Mouse (Mus musculus): ENCODE results near the gene Cyp2c23. TPM values are rescaled to one million over a fixed set of nuclear protein-coding genes. Genes with fewer than 3 reads are reported as not detected.

Cyp2c23 gene
- polyA plus RNA-seq, 1 experiment: 0.38 TPM

- TF ChIP-seq TCF12 (IDR thresholded peaks at IDR 0.05; ENCODE audit: insufficient read depth, poor library complexity, severe bottlenecking) (no peak), POLR2AphosphoS2 (IDR thresholded peaks at IDR 0.05; ENCODE audit: insufficient read length, low read depth) (no peak), REST (IDR thresholded peaks at IDR 0.05; ENCODE audit: insufficient read depth, insufficient read length) (no peak), POLR2A (IDR thresholded peaks at IDR 0.05; ENCODE audit: insufficient read length, low read depth) (no peak), MAX (IDR thresholded peaks at IDR 0.05; ENCODE audit: low read depth) (no peak), USF1 (IDR thresholded peaks at IDR 0.05; ENCODE audit: low read depth) (no peak), CEBPB (IDR thresholded peaks at IDR 0.05; ENCODE audit: insufficient read depth, poor library complexity, severe bottlenecking) (no peak), MYOD1 (IDR thresholded peaks at IDR 0.05; ENCODE audit: control insufficient read depth in 1 of 3, insufficient read length in 2 of 3, low read depth in 2 of 3) (no peak), SRF (IDR thresholded peaks at IDR 0.05; ENCODE audit: control insufficient read depth, insufficient read length, low read depth) (no peak), MYOG (IDR thresholded peaks at IDR 0.05; ENCODE audit: control insufficient read depth in 1 of 3, insufficient read depth in 1 of 3, insufficient read length in 2 of 3, low read depth in 2 of 3) (no peak)
- Histone ChIP-seq H3K27me3 (ENCODE audit: control insufficient read depth, insufficient read depth, insufficient read length) (no peaks in the 10 kb centered on the region), H3K4me3 (no peak overlapping the region), H3K4me2 (ENCODE audit: low read depth) (no peak overlapping the region), H3K36me3 (ENCODE audit: control insufficient read depth, insufficient read depth) (no peaks in the 10 kb centered on the region), H3ac (ENCODE audit: control insufficient read depth, insufficient read length) (no peak overlapping the region), H3K79me2 (ENCODE audit: control insufficient read depth, insufficient read depth) (no peaks in the 10 kb centered on the region)
Observed at GRCm38 (mm10) chr19:43976661-43977060, 52.3 kb downstream of the Cyp2c23 start.

GRCm38 (mm10) chr19:43974221-43974620, 54.8 kb downstream of the Cyp2c23 start:
- TF ChIP-seq SRF (IDR thresholded peaks at IDR 0.05; ENCODE audit: control insufficient read depth, insufficient read length, low read depth) (no peak), POLR2AphosphoS2 (IDR thresholded peaks at IDR 0.05; ENCODE audit: insufficient read length, low read depth) (no peak), TCF3 (IDR thresholded peaks at IDR 0.05; ENCODE audit: insufficient read length, low read depth) (no peak), CEBPB (IDR thresholded peaks at IDR 0.05; ENCODE audit: insufficient read depth, poor library complexity, severe bottlenecking) (no peak), USF1 (IDR thresholded peaks at IDR 0.05; ENCODE audit: low read depth) (no peak), POLR2A (IDR thresholded peaks at IDR 0.05; ENCODE audit: insufficient read length, low read depth) (no peak)
- Histone ChIP-seq H3K27me3 (ENCODE audit: control insufficient read depth, insufficient read depth, insufficient read length) (no peaks in the 10 kb centered on the region), H3K36me3 (ENCODE audit: control insufficient read depth, insufficient read depth) (no peaks in the 10 kb centered on the region), H3K4me2 (ENCODE audit: low read depth) (no peak overlapping the region), H3ac (ENCODE audit: control insufficient read depth, insufficient read length) (no peak overlapping the region), H3K79me2 (ENCODE audit: control insufficient read depth, insufficient read depth) (no peaks in the 10 kb centered on the region), H3K4me3 (no peak overlapping the region)

- Histone ChIP-seq H3K4me3 (no peak overlapping the region), H3ac (ENCODE audit: control insufficient read depth, insufficient read length) (no peak overlapping the region), H3K4me2 (ENCODE audit: low read depth) (no peak overlapping the region), H3K36me3 (ENCODE audit: control insufficient read depth, insufficient read depth) (no peaks in the 10 kb centered on the region), H3K79me2 (ENCODE audit: control insufficient read depth, insufficient read depth) (no peaks in the 10 kb centered on the region), H3K27me3 (ENCODE audit: control insufficient read depth, insufficient read depth, insufficient read length) (no peaks in the 10 kb centered on the region)
- TF ChIP-seq CEBPB (IDR thresholded peaks at IDR 0.05; ENCODE audit: insufficient read depth, poor library complexity, severe bottlenecking) (no peak), POLR2AphosphoS2 (IDR thresholded peaks at IDR 0.05; ENCODE audit: insufficient read length, low read depth) (no peak)
Observed at GRCm38 (mm10) chr19:43973711-43974110, 55.3 kb downstream of the Cyp2c23 start.

GRCm38 (mm10) chr19:43972129-43972528, 56.9 kb downstream of the Cyp2c23 start:
- Histone ChIP-seq H3K27me3 (ENCODE audit: control insufficient read depth, insufficient read depth, insufficient read length) (no peaks in the 10 kb centered on the region), H3K4me3 (no peak overlapping the region), H3K36me3 (ENCODE audit: control insufficient read depth, insufficient read depth) (no peaks in the 10 kb centered on the region), H3K4me2 (ENCODE audit: low read depth) (no peak overlapping the region), H3ac (ENCODE audit: control insufficient read depth, insufficient read length) (no peak overlapping the region), H3K79me2 (ENCODE audit: control insufficient read depth, insufficient read depth) (no peaks in the 10 kb centered on the region)
- TF ChIP-seq TCF3 (IDR thresholded peaks at IDR 0.05; ENCODE audit: insufficient read length, low read depth): no peak
- no peak for TF ChIP-seq TCF12 (IDR thresholded peaks at IDR 0.05; ENCODE audit: insufficient read depth, poor library complexity, severe bottlenecking)
- TF ChIP-seq E2F4 (IDR thresholded peaks at IDR 0.05; ENCODE audit: insufficient read depth): no peak
- TF ChIP-seq POLR2AphosphoS2 (IDR thresholded peaks at IDR 0.05; ENCODE audit: insufficient read length, low read depth): no peak
- TF ChIP-seq POLR2A (IDR thresholded peaks at IDR 0.05; ENCODE audit: insufficient read length, low read depth): no peak
- TF ChIP-seq MYOD1 (IDR thresholded peaks at IDR 0.05; ENCODE audit: control insufficient read depth in 1 of 3, insufficient read length in 2 of 3, low read depth in 2 of 3): no peak
- no peak for TF ChIP-seq CEBPB (IDR thresholded peaks at IDR 0.05; ENCODE audit: insufficient read depth, poor library complexity, severe bottlenecking)
- TF ChIP-seq USF1 (IDR thresholded peaks at IDR 0.05; ENCODE audit: low read depth): no peak
- no peak for TF ChIP-seq REST (IDR thresholded peaks at IDR 0.05; ENCODE audit: insufficient read depth, insufficient read length)
- no peak for TF ChIP-seq MYOG (IDR thresholded peaks at IDR 0.05; ENCODE audit: control insufficient read depth in 1 of 3, insufficient read depth in 1 of 3, insufficient read length in 2 of 3, low read depth in 2 of 3)
- no peak for TF ChIP-seq MAX (IDR thresholded peaks at IDR 0.05; ENCODE audit: low read depth)
- TF ChIP-seq SRF (IDR thresholded peaks at IDR 0.05; ENCODE audit: control insufficient read depth, insufficient read length, low read depth): no peak

GRCm38 (mm10) chr19:43968436-43969026, 60.5 kb downstream of the Cyp2c23 start:
- Histone ChIP-seq H3K79me2 (ENCODE audit: control insufficient read depth, insufficient read depth) (no peaks in the 10 kb centered on the region), H3K4me2 (ENCODE audit: low read depth) (no peak overlapping the region), H3K4me3 (no peak overlapping the region), H3K36me3 (ENCODE audit: control insufficient read depth, insufficient read depth) (no peaks in the 10 kb centered on the region), H3K27me3 (ENCODE audit: control insufficient read depth, insufficient read depth, insufficient read length) (no peaks in the 10 kb centered on the region), H3ac (ENCODE audit: control insufficient read depth, insufficient read length) (no peak overlapping the region)
- TF ChIP-seq CEBPB (IDR thresholded peaks at IDR 0.05; ENCODE audit: insufficient read depth, poor library complexity, severe bottlenecking) (no peak), TCF12 (IDR thresholded peaks at IDR 0.05; ENCODE audit: insufficient read depth, poor library complexity, severe bottlenecking) (no peak)

Data from myocyte (in vitro differentiated cells).